Comparison of ENCODE assay signal across 23 mouse cellular contexts in genomic region chr7:77287657-77288056, GRCm38 (mm10).
A peak's percentile ranks its signal among the peaks of the same experiment; 100 is the strongest.
DNase-seq lines count a peak whose midpoint lies in the region; ATAC-seq and TF ChIP-seq lines count a peak whose summit lies in the region.
"Had no signal": no experiment of that assay in that cellular context is flagged by ENCODE, and none has a peak within 500 bp of the region (broad histone marks: within the 10 kb centered on the region; RNA-seq: fewer than 3 reads in every experiment).

No protein-coding gene starts in this region.

- no peak overlapping the region for H3K4me2 ChIP-seq in liver, embryonic 12.5 days
- H3K4me2 ChIP-seq in liver, postnatal 0 days (ENCODE audit: low read depth, low read length): no peak overlapping the region
- no peak overlapping the region for H3K4me2 ChIP-seq in hindbrain, postnatal 0 days (ENCODE audit: low read depth, low read length)
- H3K4me2 ChIP-seq in hindbrain, embryonic 11.5 days (replicated peaks; ENCODE audit: low read depth, low read length): no peak overlapping the region
- H3K4me2 ChIP-seq: embryonic facial prominence, embryonic 13.5 days; forebrain, embryonic 13.5 days; heart, embryonic 11.5 days; heart, embryonic 15.5 days; hindbrain, embryonic 14.5 days had no signal

- H3K36me3 ChIP-seq in liver, embryonic 12.5 days: no peaks in the 10 kb centered on the region
- no peaks in the 10 kb centered on the region for H3K36me3 ChIP-seq in liver, postnatal 0 days (replicated peaks; ENCODE audit: insufficient read depth, low read length)
- H3K36me3 ChIP-seq in hindbrain, postnatal 0 days (ENCODE audit: insufficient read depth, low read length): no peaks in the 10 kb centered on the region
- H3K36me3 ChIP-seq in hindbrain, embryonic 11.5 days (ENCODE audit: control insufficient read depth, insufficient read depth, low read length): no peaks in the 10 kb centered on the region
- H3K36me3 ChIP-seq: embryonic facial prominence, embryonic 13.5 days; G1E; heart, embryonic 15.5 days had no signal

- H3K4me3 ChIP-seq in liver, embryonic 12.5 days: no peak overlapping the region
- H3K4me3 ChIP-seq in liver, postnatal 0 days (ENCODE audit: low read depth, low read length): no peak overlapping the region
- no peak overlapping the region for H3K4me3 ChIP-seq in hindbrain, postnatal 0 days (ENCODE audit: low read length)
- no peak overlapping the region for H3K4me3 ChIP-seq in hindbrain, embryonic 11.5 days (ENCODE audit: low read depth, low read length)
- H3K4me3 ChIP-seq: embryonic facial prominence, embryonic 13.5 days; forebrain, embryonic 13.5 days; heart, adult 2 months; heart, embryonic 15.5 days had no signal

- no peak overlapping the region for H3K9ac ChIP-seq in liver, embryonic 12.5 days
- H3K9ac ChIP-seq in liver, postnatal 0 days (replicated peaks): no peak overlapping the region
- H3K9ac ChIP-seq in hindbrain, postnatal 0 days (replicated peaks; ENCODE audit: low read length): no peak overlapping the region
- no peak overlapping the region for H3K9ac ChIP-seq in hindbrain, embryonic 11.5 days (ENCODE audit: low read depth, low read length)
- H3K9ac ChIP-seq: embryonic facial prominence, embryonic 13.5 days; forebrain, embryonic 13.5 days; forebrain, postnatal 0 days; heart, embryonic 15.5 days; hindbrain, embryonic 14.5 days had no signal

- TF ChIP-seq CTCF in liver, postnatal 0 days (IDR thresholded peaks at IDR 0.05; ENCODE audit: low read depth): no peak
- no peak for TF ChIP-seq CTCF in hindbrain, postnatal 0 days (IDR thresholded peaks at IDR 0.05; ENCODE audit: low read depth)

- WGBS in liver, embryonic 12.5 days (ENCODE audit: insufficient replicate concordance): 54% methylated on average over 4 of the region's 4 CpGs
- WGBS in liver, postnatal 0 days (ENCODE audit: insufficient replicate concordance): 54% methylated on average over 4 of the region's 4 CpGs
- WGBS in hindbrain, postnatal 0 days: 84% methylated on average over 4 of the region's 4 CpGs
- 68% methylated on average over 4 of the region's 4 CpGs for WGBS in hindbrain, embryonic 11.5 days

- peak; percentile 7 for DNase-seq in embryo, embryonic 10.5 days (ENCODE audit: low spot score)
- DNase-seq in embryo, embryonic 9.5 days (ENCODE audit: extremely low spot score): no peak
- peak; percentile 6 for DNase-seq in c-Kit-positive CD71-positive TER-119-negative erythroid progenitor cells, embryonic 14.5 days (ENCODE audit: low read depth)
- no peak for DNase-seq in liver, postnatal 0 days
- DNase-seq in hindbrain, postnatal 0 days (ENCODE audit: low spot score): no peak
- DNase-seq in hindbrain, embryonic 11.5 days (ENCODE audit: low spot score): no peak
- no peak for DNase-seq in urinary bladder, adult 2 months (ENCODE audit: low spot score)
- DNase-seq: adrenal gland, postnatal 10 days; B cell, adult 2 months; cerebellum, adult 18-20 months; cerebellum, postnatal 14 days; forebrain, postnatal 0 days; gastrocnemius, postnatal 14 days; heart, adult 2 months; heart, postnatal 14 days had no signal

- ATAC-seq in liver, embryonic 12.5 days: peak; percentile 44; the same call in 1 of the 2 replicates
- no peak for ATAC-seq in liver, postnatal 0 days
- ATAC-seq in hindbrain, postnatal 0 days: no peak
- no peak for ATAC-seq in hindbrain, embryonic 11.5 days (ENCODE audit: low FRiP score)
- ATAC-seq: CD4-positive, CD25-positive, alpha-beta regulatory T cell, adult 4 months; forebrain, embryonic 13.5 days; forebrain, postnatal 0 days had no signal

- no peak overlapping the region for H3K27ac ChIP-seq in liver, embryonic 12.5 days
- no peak overlapping the region for H3K27ac ChIP-seq in liver, postnatal 0 days (ENCODE audit: low read depth)
- H3K27ac ChIP-seq in hindbrain, postnatal 0 days: no peak overlapping the region
- H3K27ac ChIP-seq in hindbrain, embryonic 11.5 days (ENCODE audit: low read depth, low read length): no peak overlapping the region
- H3K27ac ChIP-seq: embryonic facial prominence, embryonic 13.5 days; forebrain, embryonic 13.5 days; heart, adult 2 months; heart, embryonic 15.5 days; hindbrain, embryonic 14.5 days had no signal

- no peaks in the 10 kb centered on the region for H3K9me3 ChIP-seq in liver, embryonic 12.5 days (replicated peaks)
- H3K9me3 ChIP-seq in liver, postnatal 0 days (ENCODE audit: low read length): no peaks in the 10 kb centered on the region
- no peaks in the 10 kb centered on the region for H3K9me3 ChIP-seq in hindbrain, postnatal 0 days (ENCODE audit: low read length)
- H3K9me3 ChIP-seq in hindbrain, embryonic 11.5 days (ENCODE audit: control insufficient read depth, low read length): no peaks in the 10 kb centered on the region
- H3K9me3 ChIP-seq: embryonic facial prominence, embryonic 13.5 days; forebrain, embryonic 13.5 days; G1E; heart, embryonic 15.5 days had no signal

- no peaks in the 10 kb centered on the region for H3K4me1 ChIP-seq in liver, embryonic 12.5 days
- no peaks in the 10 kb centered on the region for H3K4me1 ChIP-seq in liver, postnatal 0 days (ENCODE audit: insufficient read depth)
- H3K4me1 ChIP-seq in hindbrain, postnatal 0 days (ENCODE audit: insufficient read depth, low read length): no peaks in the 10 kb centered on the region
- H3K4me1 ChIP-seq in hindbrain, embryonic 11.5 days (replicated peaks; ENCODE audit: control insufficient read depth, insufficient read depth, low read length): no peaks in the 10 kb centered on the region
- H3K4me1 ChIP-seq: embryonic facial prominence, embryonic 13.5 days; forebrain, embryonic 13.5 days; heart, embryonic 15.5 days had no signal

- TF ChIP-seq EP300 in liver, postnatal 0 days (IDR thresholded peaks at IDR 0.05; ENCODE audit: low read depth): peak; percentile 59

- no peaks in the 10 kb centered on the region for H3K27me3 ChIP-seq in liver, embryonic 12.5 days (replicated peaks)
- no peaks in the 10 kb centered on the region for H3K27me3 ChIP-seq in liver, postnatal 0 days (ENCODE audit: insufficient read depth, low read length)
- no peaks in the 10 kb centered on the region for H3K27me3 ChIP-seq in hindbrain, postnatal 0 days (ENCODE audit: insufficient read depth, low read length)
- H3K27me3 ChIP-seq in hindbrain, embryonic 11.5 days (ENCODE audit: control insufficient read depth, insufficient read depth, low read length): no peaks in the 10 kb centered on the region
- H3K27me3 ChIP-seq: embryonic facial prominence, embryonic 13.5 days; forebrain, embryonic 13.5 days; heart, embryonic 15.5 days had no signal

Comparison
In these comparisons a context has a peak if more than half of its experiments do, and no peak if none do; other contexts are left out.
1. DNase-seq: peak in embryo, embryonic 10.5 days (single experiment) and c-Kit-positive CD71-positive TER-119-negative erythroid progenitor cells, embryonic 14.5 days (single experiment); none in embryo, embryonic 9.5 days (single experiment), liver, postnatal 0 days (single experiment), hindbrain, postnatal 0 days (single experiment), hindbrain, embryonic 11.5 days (single experiment) and urinary bladder, adult 2 months (single experiment).